Mouse (Mus musculus) bone marrow, adult 2 months (tissue): ENCODE results near the gene Tenm4. TPM values are rescaled to one million over a fixed set of nuclear protein-coding genes. Genes with fewer than 3 reads are reported as not detected.

ENCODE experiments used
- H3K27ac ChIP-seq: fragments of 200-500 bp; 2 replicates; pipeline ENCODE4 v1.5.1; 2012; ENCODE audit warnings: low read depth, mild to moderate bottlenecking, control low read depth, inconsistent platforms, low read length; ENCODE audit not compliant: control insufficient read depth, poor library complexity, insufficient read depth
- H3K4me1 ChIP-seq: fragments of 200-500 bp; 2 replicates; pipeline ENCODE4 v1.6.1; 2011; ENCODE audit warnings: low read length; ENCODE audit not compliant: control insufficient read depth, insufficient read depth
- H3K4me3 ChIP-seq: fragments of 200-500 bp; replicated peaks from 2 replicates; pipeline ENCODE3; 2011; ENCODE audit warnings: mild to moderate bottlenecking, low read depth, low read length, control low read depth; ENCODE audit not compliant: control insufficient read depth
- CTCF ChIP-seq: fragments of 200-500 bp; IDR thresholded peaks from 2 replicates; pipeline ENCODE4 v1.5.1; 2011; ENCODE audit warnings: low read length, control low read depth; ENCODE audit not compliant: control insufficient read depth, insufficient read depth
- POLR2A ChIP-seq: fragments of 200-500 bp; IDR thresholded peaks from 2 replicates; pipeline ENCODE4 v1.6.1; 2011; ENCODE audit warnings: low read depth, mild to moderate bottlenecking, control low read depth, low read length, borderline replicate concordance; ENCODE audit not compliant: control insufficient read depth
- WGBS: fragments of 180-500 bp; shearing (Covaris S2); methylation state at CpG from one replicate; pipeline ENCODE4 v1.1.7; 2018; 5-methylcytosine and 5-hydroxymethylcytosine counted together
- polyA plus RNA-seq: library from polyadenylated mRNA; stranded (reverse); fragments of >200 nt; gene quantifications from 2 replicates; pipeline ENCODE4 v1.2.4, GENCODE M21; 2011; ENCODE audit warnings: low replicate concordance; ENCODE audit not compliant: missing spikeins, insufficient read depth, insufficient read length

Tenm4 gene
- polyA plus RNA-seq, 1 experiment: 1.3 TPM

GRCm38 (mm10) chr7:96500108-96500507 is 329.1 kb downstream of the Tenm4 start:
- WGBS: 83% methylated on average over 5 of the region's 5 CpGs
- Histone ChIP-seq H3K4me3 (no peak overlapping the region), H3K27ac (no peak overlapping the region), H3K4me1 (no peaks in the 10 kb centered on the region; the same call in 1 of the 2 replicates)
- TF ChIP-seq CTCF (no peak), POLR2A (no peak)

GRCm38 (mm10) chr7:96500797-96501196 is 329.8 kb downstream of the Tenm4 start:
- H3K27ac ChIP-seq: no peak overlapping the region
- 61% methylated on average over 4 of the region's 4 CpGs for WGBS
- no peaks in the 10 kb centered on the region; the same call in 1 of the 2 replicates for H3K4me1 ChIP-seq
- H3K4me3 ChIP-seq: no peak overlapping the region
- TF ChIP-seq POLR2A: no peak
- no peak for TF ChIP-seq CTCF

- no peak for TF ChIP-seq POLR2A
- no peak for TF ChIP-seq CTCF
- WGBS: 61% methylated on average over 11 of the region's 11 CpGs
- H3K4me3 ChIP-seq: no peak overlapping the region
- H3K4me1 ChIP-seq: no peaks in the 10 kb centered on the region; the same call in 1 of the 2 replicates
- H3K27ac ChIP-seq: no peak overlapping the region
Measured at GRCm38 (mm10) chr7:96502321-96502973, 331.4 kb downstream of the Tenm4 start.

GRCm38 (mm10) chr7:96505538-96505937 is 334.5 kb downstream of the Tenm4 start:
- no peak overlapping the region for H3K27ac ChIP-seq
- TF ChIP-seq POLR2A: no peak
- TF ChIP-seq CTCF: no peak
- H3K4me1 ChIP-seq: no peaks in the 10 kb centered on the region; the same call in 1 of the 2 replicates
- 80% methylated on average over 6 of the region's 6 CpGs for WGBS
- no peak overlapping the region for H3K4me3 ChIP-seq

- Histone ChIP-seq H3K4me3 (no peak overlapping the region), H3K4me1 (no peaks in the 10 kb centered on the region), H3K27ac (no peak overlapping the region)
- WGBS: 79% methylated on average over 8 of the region's 8 CpGs
- TF ChIP-seq POLR2A: no peak
- TF ChIP-seq CTCF: no peak
Measured at GRCm38 (mm10) chr7:96507046-96507445, 336.0 kb downstream of the Tenm4 start.

- no peak overlapping the region for H3K4me3 ChIP-seq
- 73% methylated on average over 5 of the region's 5 CpGs for WGBS
- no peak overlapping the region for H3K27ac ChIP-seq
- TF ChIP-seq POLR2A: no peak
- no peak for TF ChIP-seq CTCF
- H3K4me1 ChIP-seq: no peaks in the 10 kb centered on the region
Measured at GRCm38 (mm10) chr7:96510396-96510795, 339.4 kb downstream of the Tenm4 start.

GRCm38 (mm10) chr7:96511018-96511609 is 340.1 kb downstream of the Tenm4 start:
- H3K4me3 ChIP-seq: no peak overlapping the region
- H3K27ac ChIP-seq: no peak overlapping the region
- no peaks in the 10 kb centered on the region for H3K4me1 ChIP-seq
- TF ChIP-seq POLR2A (no peak), CTCF (no peak)
- WGBS: 80% methylated on average over 7 of the region's 7 CpGs

GRCm38 (mm10) chr7:96511953-96512511 is 341.0 kb downstream of the Tenm4 start:
- Histone ChIP-seq H3K27ac (no peak overlapping the region), H3K4me3 (no peak overlapping the region), H3K4me1 (no peaks in the 10 kb centered on the region)
- no peak for TF ChIP-seq CTCF
- WGBS: 84% methylated on average over 14 of the region's 14 CpGs

GRCm38 (mm10) chr7:96519216-96519615 is 348.2 kb downstream of the Tenm4 start:
- TF ChIP-seq CTCF: peak; percentile 58
- no peak for TF ChIP-seq POLR2A
- H3K27ac ChIP-seq: no peak overlapping the region
- 0% methylated on average over 2 of the region's 2 CpGs for WGBS
- H3K4me1 ChIP-seq: no peaks in the 10 kb centered on the region
- no peak overlapping the region for H3K4me3 ChIP-seq
